In the genomic region with DNA sequence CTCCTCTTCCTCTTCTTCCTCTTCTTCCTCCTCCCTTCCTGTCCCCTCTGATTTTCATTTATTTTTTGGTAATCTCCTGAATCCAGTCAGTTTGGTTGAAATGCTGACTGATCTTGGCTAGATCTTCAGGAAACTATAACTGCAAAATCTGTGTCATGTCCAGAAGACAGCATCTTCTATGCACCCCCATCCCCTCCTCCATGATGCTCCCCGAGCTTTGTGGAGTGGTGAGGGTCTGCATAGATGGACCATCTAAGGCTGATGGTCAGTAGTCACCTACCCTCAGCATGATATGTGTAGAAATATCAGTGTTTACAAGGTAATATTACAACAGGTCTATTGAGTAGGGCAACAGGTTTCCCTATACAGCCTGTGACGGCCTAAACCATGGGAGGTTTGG, we compare ENCODE assay signal across 17 mouse cellular contexts.
"Had no signal": no experiment of that assay in that cellular context is flagged by ENCODE, and none has a peak within 500 bp of the region (broad histone marks: within the 10 kb centered on the region; RNA-seq: fewer than 3 reads in every experiment).

No protein-coding gene starts in this region.

- H3K4me3 ChIP-seq: limb, embryonic 12.5 days; limb, embryonic 15.5 days; neural tube, embryonic 12.5 days had no signal

- DNase-seq: kidney, adult 2 months; kidney, postnatal 25 days; left cerebral cortex, postnatal 4 days; lung, embryonic 14.5 days; lung, postnatal 10 days; right cerebral cortex, adult 18-20 months; right cerebral cortex, postnatal 14 days; right cerebral cortex, postnatal 4 days; thymus, adult 18-20 months; thymus, postnatal 36 days had no signal

- H3K27me3 ChIP-seq: limb, embryonic 12.5 days; limb, embryonic 15.5 days; liver, embryonic 15.5 days; midbrain, embryonic 13.5 days; neural tube, embryonic 12.5 days; neural tube, embryonic 15.5 days had no signal

- H3K4me2 ChIP-seq: neural tube, embryonic 12.5 days had no signal

- H3K27ac ChIP-seq: limb, embryonic 12.5 days; limb, embryonic 15.5 days; liver, embryonic 15.5 days; midbrain, embryonic 13.5 days; neural tube, embryonic 12.5 days; neural tube, embryonic 15.5 days had no signal

- H3K36me3 ChIP-seq: limb, embryonic 12.5 days; limb, embryonic 15.5 days; liver, embryonic 15.5 days; midbrain, embryonic 13.5 days; neural tube, embryonic 12.5 days; neural tube, embryonic 15.5 days had no signal

- ATAC-seq: intestine, postnatal 0 days; midbrain, embryonic 13.5 days had no signal

- H3K9ac ChIP-seq: limb, embryonic 12.5 days; limb, embryonic 15.5 days; liver, embryonic 15.5 days; lung, embryonic 14.5 days; midbrain, embryonic 13.5 days; neural tube, embryonic 12.5 days; neural tube, embryonic 15.5 days had no signal

- H3K9me3 ChIP-seq: limb, embryonic 12.5 days; limb, embryonic 15.5 days; liver, embryonic 15.5 days; midbrain, embryonic 13.5 days; neural tube, embryonic 12.5 days; neural tube, embryonic 15.5 days had no signal
